Mouse (Mus musculus) embryonic facial prominence, embryonic 15.5 days (tissue): ENCODE data around the gene Cela3b. TPM values are rescaled to one million over a fixed set of nuclear protein-coding genes. Genes with fewer than 3 reads are reported as not detected.
"Not testable (repeated sequence)": the region's sequence is repeated elsewhere in the genome, so short reads cannot be mapped to it uniquely, and the experiment has no call there.

Experiments used
- ATAC-seq: fragments of 200-750 bp; cut with Nextera tagmentation; 2 replicates; pipeline ENCODE4 v1.8.0; 2017; ENCODE audit warnings: low read depth, moderate TSS enrichment; ENCODE audit not compliant: insufficient number of reproducible peaks, low FRiP score, low TSS enrichment
- H3K27ac ChIP-seq: fragments of 300-500 bp; sonication (generic); replicated peaks from 2 replicates; pipeline ENCODE4 v1.5.1; 2015; ENCODE audit warnings: mild to moderate bottlenecking, inconsistent platforms
- H3K27me3 ChIP-seq: fragments of 300-500 bp; sonication (generic); 2 replicates; pipeline ENCODE4 v1.6.1; 2015; ENCODE audit warnings: inconsistent platforms
- H3K36me3 ChIP-seq: fragments of 300-500 bp; sonication (generic); 2 replicates; pipeline ENCODE4 v1.6.1; 2015; ENCODE audit warnings: mild to moderate bottlenecking, inconsistent platforms
- H3K4me1 ChIP-seq: fragments of 300-500 bp; sonication (generic); 2 replicates; pipeline ENCODE4 v1.6.1; 2015; ENCODE audit warnings: inconsistent platforms
- H3K4me2 ChIP-seq: fragments of 300-500 bp; sonication (generic); replicated peaks from 2 replicates; pipeline ENCODE4 v1.6.1; 2015; ENCODE audit warnings: mild to moderate bottlenecking, inconsistent platforms
- H3K4me3 ChIP-seq: fragments of 300-500 bp; sonication (generic); replicated peaks from 2 replicates; pipeline ENCODE4 v1.5.1; 2015; ENCODE audit warnings: mild to moderate bottlenecking, inconsistent platforms
- H3K9ac ChIP-seq: fragments of 300-500 bp; sonication (generic); 2 replicates; pipeline ENCODE4 v1.6.1; 2015; ENCODE audit warnings: inconsistent platforms
- H3K9me3 ChIP-seq: fragments of 300-500 bp; sonication (generic); replicated peaks from 2 replicates; pipeline ENCODE4 v1.6.1; 2016; ENCODE audit warnings: inconsistent platforms
- WGBS: fragments of 180-500 bp; shearing (Covaris S2); methylation state at CpG from one replicate; pipeline ENCODE4 v1.1.7; 2015; 5-methylcytosine and 5-hydroxymethylcytosine counted together
- polyA plus RNA-seq: library from polyadenylated mRNA; unstranded; fragments of >200 nt; fragmentation: Nextera tagmentation; extraction: Ambion mirVana; gene quantifications from 2 replicates; pipeline ENCODE4 v1.2.1, GENCODE M21; 2015

The Cela3b gene
- polyA plus RNA-seq, 1 experiment from 2014 or later, result not detected

GRCm38 (mm10) chr4:137447363-137448196 is 17.2 kb upstream of the Cela3b start:
- H3K9ac ChIP-seq, result no peak overlapping the region
- H3K4me3 ChIP-seq, result no peak overlapping the region
- H3K27me3 ChIP-seq, result no peaks in the 10 kb centered on the region
- H3K4me1 ChIP-seq, result peaks cover 27% of the 10 kb centered on the region
- no peaks in the 10 kb centered on the region for H3K9me3 ChIP-seq
- WGBS, result 36% methylated on average over 7 of the region's 7 CpGs
- H3K27ac ChIP-seq, result peak overlapping the region; percentile 68
- H3K36me3 ChIP-seq, result no peaks in the 10 kb centered on the region
- peak overlapping the region; percentile 16 for H3K4me2 ChIP-seq
- no peak for ATAC-seq

GRCm38 (mm10) chr4:137445881-137446280 is 15.5 kb upstream of the Cela3b start:
- no peak overlapping the region for H3K9ac ChIP-seq
- H3K9me3 ChIP-seq, result no peaks in the 10 kb centered on the region
- 87% methylated on average over 4 of the region's 4 CpGs for WGBS
- no peaks in the 10 kb centered on the region for H3K27me3 ChIP-seq
- no peak overlapping the region for H3K4me3 ChIP-seq
- H3K27ac ChIP-seq, result no peak overlapping the region
- H3K4me1 ChIP-seq, result peaks cover 27% of the 10 kb centered on the region
- no peak for ATAC-seq
- no peaks in the 10 kb centered on the region for H3K36me3 ChIP-seq
- H3K4me2 ChIP-seq, result no peak overlapping the region

DNA sequence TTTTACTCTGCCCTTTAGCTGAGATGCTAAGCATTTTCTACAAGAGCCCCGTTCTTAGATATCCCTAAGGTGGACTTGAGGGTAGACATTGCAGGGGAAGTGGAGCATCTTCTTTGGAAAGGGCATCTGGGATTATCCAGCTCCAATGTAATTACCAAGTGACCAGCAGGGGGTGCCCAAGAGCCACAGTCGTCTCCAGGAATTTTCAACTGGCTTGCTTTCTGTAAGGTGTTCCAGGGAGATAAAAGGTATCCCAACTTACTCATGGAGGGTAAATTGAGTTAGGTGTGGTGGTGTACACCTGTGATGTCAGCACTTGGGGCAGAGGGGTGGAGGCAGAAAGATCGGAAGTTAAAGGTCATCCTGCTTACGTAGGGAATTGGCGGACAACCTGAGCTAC is 13.3 kb upstream of the Cela3b start:
- WGBS, result 19% methylated on average over 5 of the region's 5 CpGs
- Histone ChIP-seq H3K4me2 (0 out of 2 replicates have a peak overlapping the region, but pooled peaks have one; percentile 21), H3K4me3 (no peak overlapping the region)

DNA sequence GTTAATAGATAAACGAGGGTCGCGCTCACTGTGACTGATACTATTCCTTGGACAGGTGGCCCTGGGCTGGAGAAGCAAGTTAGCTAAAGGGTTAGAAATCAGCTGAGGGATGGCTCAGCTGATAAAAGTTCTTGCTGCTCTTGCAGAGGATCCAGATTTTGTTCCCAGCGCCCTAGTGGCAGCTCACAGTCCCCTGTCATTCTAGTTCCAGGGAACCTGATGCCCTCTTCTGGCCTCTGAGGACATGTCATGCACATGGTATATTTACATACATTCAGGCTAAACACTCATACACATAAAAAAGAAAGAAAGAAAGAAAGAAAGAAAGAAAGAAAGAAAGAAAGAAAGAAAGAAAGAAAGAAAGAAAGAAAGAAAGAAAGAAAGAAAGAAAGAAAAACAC is 11.0 kb upstream of the Cela3b start:
- Histone ChIP-seq H3K36me3 (no peaks in the 10 kb centered on the region), H3K27ac (no peak overlapping the region), H3K4me1 (peaks cover 3% of the 10 kb centered on the region), H3K9me3 (no peaks in the 10 kb centered on the region), H3K4me2 (no peak overlapping the region), H3K27me3 (no peaks in the 10 kb centered on the region), H3K4me3 (no peak overlapping the region), H3K9ac (no peak overlapping the region)
- no peak for ATAC-seq
- WGBS, result 90% methylated on average over 4 of the region's 4 CpGs

More for the DNA sequence above, 13.3 kb upstream of the Cela3b start:
- Histone ChIP-seq H3K4me1 (peaks cover 16% of the 10 kb centered on the region), H3K9me3 (no peaks in the 10 kb centered on the region), H3K27ac (no peak overlapping the region), H3K36me3 (no peaks in the 10 kb centered on the region), H3K27me3 (no peaks in the 10 kb centered on the region), H3K9ac (no peak overlapping the region)
- no peak for ATAC-seq

DNA sequence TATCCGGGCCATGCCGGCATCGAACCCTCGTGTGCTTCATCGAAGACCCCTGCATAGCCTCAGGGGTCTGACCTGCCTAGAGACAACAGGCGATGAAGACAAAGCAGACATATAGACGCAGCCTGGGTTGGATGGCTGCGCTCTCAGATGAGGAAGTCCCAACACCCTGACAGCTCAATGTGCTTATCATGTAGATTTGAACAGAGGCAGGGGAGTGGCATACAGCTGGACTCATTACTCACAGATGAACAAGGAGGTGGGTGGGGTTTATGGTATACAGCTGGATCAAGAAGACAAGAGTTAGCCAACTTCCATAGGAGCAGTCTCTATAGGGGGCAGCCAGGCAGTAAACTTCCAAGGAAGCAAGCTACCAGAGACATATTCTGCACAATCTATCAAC is 8.5 kb upstream of the Cela3b start:
- H3K9me3 ChIP-seq, result no peaks in the 10 kb centered on the region
- WGBS, result 87% methylated on average over 8 of the region's 8 CpGs
- no peak overlapping the region for H3K4me2 ChIP-seq
- no peak overlapping the region for H3K27ac ChIP-seq
- H3K9ac ChIP-seq, result no peak overlapping the region
- H3K4me3 ChIP-seq, result no peak overlapping the region
- no peaks in the 10 kb centered on the region for H3K27me3 ChIP-seq
- no peaks in the 10 kb centered on the region for H3K36me3 ChIP-seq
- peaks cover 2% of the 10 kb centered on the region for H3K4me1 ChIP-seq
- ATAC-seq, result no peak

- Histone ChIP-seq H3K27me3 (no peaks in the 10 kb centered on the region), H3K9ac (no peak overlapping the region), H3K4me2 (no peak overlapping the region), H3K4me3 (no peak overlapping the region), H3K9me3 (no peaks in the 10 kb centered on the region), H3K27ac (no peak overlapping the region), H3K4me1 (no peaks in the 10 kb centered on the region), H3K36me3 (no peaks in the 10 kb centered on the region)
- 82% methylated on average over 8 of the region's 8 CpGs for WGBS
- no peak for ATAC-seq
Observed at GRCm38 (mm10) chr4:137436979-137437669, 6.8 kb upstream of the Cela3b start.

DNA sequence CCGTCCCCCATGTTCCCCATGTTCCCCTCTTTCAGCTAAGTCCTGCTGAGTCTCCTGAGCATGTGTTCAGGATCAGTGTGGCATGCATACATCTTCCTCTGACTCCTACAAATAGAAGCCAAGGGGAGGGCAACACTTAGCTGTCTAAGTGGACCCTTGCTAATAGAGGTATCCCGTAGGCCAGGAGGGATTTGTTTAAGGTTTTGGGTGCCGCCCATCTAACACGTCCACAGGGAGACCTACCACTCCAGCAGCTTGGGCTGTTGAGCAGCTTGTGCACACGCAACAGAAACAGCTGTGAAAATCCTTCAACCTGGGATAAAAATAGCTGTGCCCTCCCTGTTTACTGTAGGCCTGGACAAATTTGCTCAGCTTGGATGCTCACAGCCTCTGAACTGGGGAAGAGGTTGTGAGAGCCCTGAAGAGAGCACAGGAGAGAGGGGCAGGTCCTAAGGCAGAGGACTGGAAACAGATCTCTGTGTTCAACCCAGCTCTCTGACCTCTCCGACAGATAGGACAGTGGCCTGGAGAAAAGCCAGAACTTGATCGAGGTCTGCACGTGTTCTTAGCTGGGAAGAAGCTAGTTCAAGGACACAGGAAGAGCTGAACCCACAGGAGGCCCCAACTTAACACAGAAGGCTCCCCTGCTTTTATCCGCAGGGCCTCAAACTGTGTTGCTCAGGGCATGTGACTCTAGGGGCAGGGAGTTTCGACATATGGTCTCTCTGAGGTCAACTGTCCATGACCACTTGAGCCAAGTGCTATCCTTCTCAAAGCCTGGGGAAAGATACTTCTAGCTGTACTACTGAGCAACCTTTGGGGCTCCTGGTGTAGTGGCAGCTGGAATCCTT is 2.6 kb upstream of the Cela3b start:
- H3K27ac ChIP-seq, H3K27me3 ChIP-seq, H3K9ac ChIP-seq, H3K9me3 ChIP-seq, H3K4me3 ChIP-seq, H3K4me1 ChIP-seq, H3K4me2 ChIP-seq, ATAC-seq, H3K36me3 ChIP-seq: not testable (repeated sequence)
- WGBS, result 65% methylated on average over 10 of the region's 10 CpGs

GRCm38 (mm10) chr4:137417712-137418564 is 12.4 kb downstream of the Cela3b start:
- Histone ChIP-seq H3K36me3 (no peaks in the 10 kb centered on the region), H3K27ac (no peak overlapping the region), H3K4me3 (no peak overlapping the region), H3K9me3 (no peaks in the 10 kb centered on the region), H3K27me3 (no peaks in the 10 kb centered on the region), H3K9ac (no peak overlapping the region), H3K4me1 (no peaks in the 10 kb centered on the region), H3K4me2 (no peak overlapping the region)
- 59% methylated on average over 11 of the region's 11 CpGs for WGBS
- no peak for ATAC-seq

- H3K4me2 ChIP-seq, result no peak overlapping the region
- WGBS, result 72% methylated on average over 1 of the region's 1 CpGs
- ATAC-seq, result no peak
- H3K36me3 ChIP-seq, result no peaks in the 10 kb centered on the region
- H3K4me1 ChIP-seq, result no peaks in the 10 kb centered on the region
- no peaks in the 10 kb centered on the region for H3K9me3 ChIP-seq
- H3K4me3 ChIP-seq, result no peak overlapping the region
- no peak overlapping the region for H3K27ac ChIP-seq
- no peak overlapping the region for H3K9ac ChIP-seq
- H3K27me3 ChIP-seq, result no peaks in the 10 kb centered on the region
Observed at GRCm38 (mm10) chr4:137414936-137415335, 15.4 kb downstream of the Cela3b start.

DNA sequence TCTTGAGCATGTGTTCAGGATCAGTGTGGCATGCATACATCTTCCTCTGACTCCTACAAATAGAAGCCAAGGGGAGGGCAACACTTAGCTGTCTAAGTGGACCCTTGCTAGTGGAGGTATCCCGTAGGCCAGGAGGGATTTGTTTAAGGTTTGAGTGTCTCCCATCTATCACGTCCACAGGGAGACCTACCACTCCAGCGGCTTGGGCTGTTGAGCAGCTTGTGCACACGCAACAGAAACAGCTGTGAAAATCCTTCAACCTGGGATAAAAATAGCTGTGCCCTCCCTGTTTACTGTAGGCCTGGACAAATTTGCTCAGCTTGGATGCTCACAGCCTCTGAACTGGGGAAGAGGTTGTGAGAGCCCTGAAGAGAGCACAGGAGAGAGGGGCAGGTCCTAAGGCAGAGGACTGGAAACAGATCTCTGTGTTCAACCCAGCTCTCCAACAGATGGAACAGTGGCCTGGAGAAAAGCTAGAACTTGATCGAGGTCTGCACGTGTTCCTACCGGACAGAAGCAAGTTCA is 18.1 kb downstream of the Cela3b start:
- H3K4me2 ChIP-seq, H3K36me3 ChIP-seq, H3K9ac ChIP-seq, H3K9me3 ChIP-seq, H3K27me3 ChIP-seq, H3K4me1 ChIP-seq, H3K27ac ChIP-seq, H3K4me3 ChIP-seq, ATAC-seq: not testable (repeated sequence)
- 68% methylated on average over 7 of the region's 7 CpGs for WGBS
